Mouse (Mus musculus) B cell, adult 2 months (primary cell): Measurements from ENCODE around the gene Cyb5r1.

Source experiments
- DNase-seq, 2 experiments: peaks; one replicate each; pipeline ENCODE4 v3.0.0; 2022

Cyb5r1 gene

DNA sequence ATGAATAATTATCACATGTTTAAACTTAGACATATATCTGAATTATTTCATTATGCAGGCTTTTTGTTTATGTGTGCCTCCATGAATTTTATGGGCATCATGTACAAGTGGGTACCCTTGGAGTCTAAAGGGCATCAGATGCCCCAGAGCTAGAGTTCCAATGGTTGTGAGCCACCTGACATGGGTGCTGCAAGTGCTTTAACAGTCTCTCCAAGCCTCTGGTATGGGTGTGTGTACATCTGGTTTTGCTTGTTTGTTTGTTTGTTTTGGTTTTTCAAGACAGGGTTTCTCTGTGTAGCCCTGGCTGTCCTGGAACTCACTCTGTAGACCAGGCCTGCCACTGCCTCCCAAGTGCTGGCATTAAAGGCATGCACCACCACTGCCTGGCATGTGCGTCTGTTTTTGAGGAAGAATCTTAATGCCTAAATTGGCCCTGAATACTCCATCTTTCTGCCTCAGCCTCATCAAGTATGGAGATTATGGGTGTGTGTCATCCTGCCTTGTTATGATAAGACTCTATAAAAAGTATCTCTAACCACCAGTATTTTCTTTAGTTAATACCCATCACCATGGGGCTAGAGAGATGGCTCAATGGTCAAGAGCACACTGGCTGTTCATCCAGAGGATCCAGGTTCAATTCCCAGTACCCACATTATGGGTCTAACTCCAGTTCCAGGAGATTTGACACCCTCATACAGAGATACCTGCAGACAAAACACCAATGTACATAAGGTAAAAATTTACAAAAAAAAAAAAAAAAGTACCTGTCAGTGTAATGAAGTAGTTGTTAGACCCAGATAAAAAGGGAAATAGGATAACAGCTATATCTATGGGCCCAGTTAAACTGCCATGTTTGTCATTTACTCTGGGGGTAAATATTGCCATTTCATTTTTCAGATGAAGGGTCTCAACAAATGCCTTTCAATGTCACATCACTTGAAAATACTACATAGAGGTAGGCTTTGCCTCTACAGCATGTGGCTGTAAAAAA lies 55.2 kb downstream of the Cyb5r1 start:
- no peak for DNase-seq
